Mouse (Mus musculus) C2C12 (cell line): Measurements from ENCODE around the gene Slc26a9.

ENCODE experiments used
- CTCF ChIP-seq: IDR thresholded peaks from one replicate; pipeline ENCODE4 v1.5.1; 2011; ENCODE audit not compliant: control insufficient read depth, insufficient read depth, insufficient read length
- MAX ChIP-seq: IDR thresholded peaks from one replicate; pipeline ENCODE4 v1.6.1; 2011; ENCODE audit warnings: mild to moderate bottlenecking, control low read depth
- MYOD1 ChIP-seq: IDR thresholded peaks from one replicate; pipeline ENCODE4 v1.6.1; 2011; ENCODE audit warnings: low read depth; ENCODE audit not compliant: control insufficient read depth, insufficient read length
- MYOG ChIP-seq: IDR thresholded peaks from one replicate; pipeline ENCODE4 v1.6.1; 2011; ENCODE audit not compliant: control insufficient read depth, insufficient read length; ENCODE audit errors: extremely low read depth
- USF1 ChIP-seq: IDR thresholded peaks from one replicate; pipeline ENCODE4 v1.6.1; 2011; ENCODE audit warnings: low read depth, mild to moderate bottlenecking, control low read depth, moderate library complexity

- TF ChIP-seq CTCF: no peak
- TF ChIP-seq MAX: no peak
- no peak for TF ChIP-seq USF1
- TF ChIP-seq MYOD1: no peak
- no peak for TF ChIP-seq MYOG
Observed at GRCm38 (mm10) chr1:131751891-131752311, 8.1 kb downstream of the Slc26a9 start.
